Mouse (Mus musculus) splenic B cell, adult 2 months (primary cell): ENCODE results near the gene Ankrd50.

Experiments
- DNase-seq: peaks from one replicate; pipeline ENCODE4 v3.0.0-alpha.2; 2011; ENCODE audit warnings: low read depth, low spot score
- H3K27me3 ChIP-seq: 2 replicates; pipeline ENCODE4 v1.6.1; 2012; ENCODE audit warnings: mild to moderate bottlenecking, low read length, moderate library complexity, mixed read lengths; ENCODE audit not compliant: control insufficient read depth, poor library complexity, insufficient read depth, severe bottlenecking
- H3K36me3 ChIP-seq: 2 replicates; pipeline ENCODE4 v1.6.1; 2012; ENCODE audit warnings: mild to moderate bottlenecking, low read length, moderate library complexity, mixed read lengths; ENCODE audit not compliant: control insufficient read depth, poor library complexity, insufficient read depth, severe bottlenecking

The Ankrd50 gene

GRCm38 (mm10) chr3:38482749-38483148 is 1.9 kb downstream of the Ankrd50 start:
- DNase-seq = no peak
- Histone ChIP-seq H3K27me3 (no peaks in the 10 kb centered on the region), H3K36me3 (no peaks in the 10 kb centered on the region)

- DNase-seq = peak; percentile 19
- Histone ChIP-seq H3K27me3 (no peaks in the 10 kb centered on the region), H3K36me3 (0 out of 2 replicates have a peak, but pooled peaks cover 2% of the 10 kb centered on the region)
These were observed 3.5 kb downstream of the Ankrd50 start for GRCm38 (mm10) chr3:38481106-38481505.

- H3K36me3 ChIP-seq = 0 out of 2 replicates have a peak, but pooled peaks cover 2% of the 10 kb centered on the region
- H3K27me3 ChIP-seq = no peaks in the 10 kb centered on the region
- DNase-seq = no peak
These were observed 6.7 kb downstream of the Ankrd50 start for GRCm38 (mm10) chr3:38477936-38478335.

- Histone ChIP-seq H3K36me3 (0 out of 2 replicates have a peak, but pooled peaks cover 2% of the 10 kb centered on the region), H3K27me3 (no peaks in the 10 kb centered on the region)
- DNase-seq = no peak
These were observed 9.1 kb downstream of the Ankrd50 start for GRCm38 (mm10) chr3:38475587-38475986.

GRCm38 (mm10) chr3:38473138-38473537 is 11.5 kb downstream of the Ankrd50 start:
- DNase-seq = no peak
- no peaks in the 10 kb centered on the region for H3K27me3 ChIP-seq
- 0 out of 2 replicates have a peak, but pooled peaks cover 2% of the 10 kb centered on the region for H3K36me3 ChIP-seq

- Histone ChIP-seq H3K27me3 (no peaks in the 10 kb centered on the region), H3K36me3 (0 out of 2 replicates have a peak, but pooled peaks cover 2% of the 10 kb centered on the region)
- DNase-seq = no peak
These were observed 13.1 kb downstream of the Ankrd50 start for GRCm38 (mm10) chr3:38471516-38471915.

GRCm38 (mm10) chr3:38468131-38468530 is 16.5 kb downstream of the Ankrd50 start:
- no peaks in the 10 kb centered on the region for H3K36me3 ChIP-seq
- no peak for DNase-seq
- no peaks in the 10 kb centered on the region for H3K27me3 ChIP-seq

- Histone ChIP-seq H3K36me3 (no peaks in the 10 kb centered on the region), H3K27me3 (no peaks in the 10 kb centered on the region)
- DNase-seq = no peak
These were observed 17.7 kb downstream of the Ankrd50 start for GRCm38 (mm10) chr3:38466880-38467405.

GRCm38 (mm10) chr3:38466139-38466538 is 18.5 kb downstream of the Ankrd50 start:
- H3K36me3 ChIP-seq = no peaks in the 10 kb centered on the region

GRCm38 (mm10) chr3:38463149-38463548 is 21.5 kb downstream of the Ankrd50 start:
- no peaks in the 10 kb centered on the region for H3K27me3 ChIP-seq
- H3K36me3 ChIP-seq = no peaks in the 10 kb centered on the region
- DNase-seq = no peak

More at GRCm38 (mm10) chr3:38466139-38466538, 18.5 kb downstream of the Ankrd50 start:
- no peaks in the 10 kb centered on the region for H3K27me3 ChIP-seq
- no peak for DNase-seq

- H3K27me3 ChIP-seq = no peaks in the 10 kb centered on the region
- DNase-seq = no peak
- no peaks in the 10 kb centered on the region; the same call in 1 of the 2 replicates for H3K36me3 ChIP-seq
These were observed 22.9 kb downstream of the Ankrd50 start for GRCm38 (mm10) chr3:38461742-38462141.

- no peaks in the 10 kb centered on the region; the same call in 1 of the 2 replicates for H3K36me3 ChIP-seq
- H3K27me3 ChIP-seq = no peaks in the 10 kb centered on the region
- no peak for DNase-seq
These were observed 24.4 kb downstream of the Ankrd50 start for GRCm38 (mm10) chr3:38460250-38460624.

- Histone ChIP-seq H3K36me3 (peaks cover 4% of the 10 kb centered on the region; the same call in 1 of the 2 replicates), H3K27me3 (no peaks in the 10 kb centered on the region)
- DNase-seq = no peak
These were observed 25.0 kb downstream of the Ankrd50 start for GRCm38 (mm10) chr3:38459507-38460249.

- Histone ChIP-seq H3K27me3 (no peaks in the 10 kb centered on the region), H3K36me3 (peaks cover 4% of the 10 kb centered on the region; the same call in 1 of the 2 replicates)
- DNase-seq = no peak
These were observed 27.6 kb downstream of the Ankrd50 start for GRCm38 (mm10) chr3:38457041-38457440.

- DNase-seq = no peak
- Histone ChIP-seq H3K27me3 (no peaks in the 10 kb centered on the region), H3K36me3 (peaks cover 4% of the 10 kb centered on the region)
These were observed 32.4 kb downstream of the Ankrd50 start for GRCm38 (mm10) chr3:38452199-38452598.
